Mouse (Mus musculus) heart, adult 2 months (tissue): ENCODE data around the gene Cacna1d.

Experiments used
- CTCF ChIP-seq: fragments of 200-600 bp; IDR thresholded peaks from 2 replicates; pipeline ENCODE4 v1.8.1; 2022; ENCODE audit warnings: antibody characterized with exemption, mild to moderate bottlenecking, moderate library complexity
- POLR2A ChIP-seq: fragments of 200-500 bp; IDR thresholded peaks from 2 replicates; pipeline ENCODE4 v1.6.1; 2011; ENCODE audit warnings: mild to moderate bottlenecking, low read depth, low read length, control low read depth; ENCODE audit not compliant: insufficient read depth

DNA sequence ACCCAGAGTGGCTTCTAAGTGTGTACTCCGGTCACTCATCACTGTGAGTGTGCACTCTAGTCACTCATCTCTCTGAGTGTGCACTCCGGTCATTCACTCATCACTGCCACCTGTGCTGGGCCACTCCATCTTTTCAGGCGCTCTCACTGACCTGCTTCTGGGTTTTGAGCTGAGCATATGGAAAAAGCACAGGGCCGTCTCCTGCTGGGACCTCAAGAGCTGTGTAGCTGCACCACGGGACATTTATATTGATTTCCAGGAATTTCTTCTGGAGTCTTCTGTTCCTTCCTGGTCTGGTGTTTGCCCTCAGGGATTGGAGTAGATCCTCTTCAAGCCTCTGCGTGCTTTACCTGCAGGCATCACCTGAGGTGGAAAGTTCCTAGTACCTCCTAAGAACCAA, 269.2 kb downstream of the Cacna1d start:
- TF ChIP-seq CTCF = no peak
- no peak for TF ChIP-seq POLR2A
